Mouse (Mus musculus): ENCODE measurements around the gene Fgfr2.

- no peak for TF ChIP-seq CTCF (IDR thresholded peaks at IDR 0.05; ENCODE audit: insufficient read depth, low read length)
- no peak for TF ChIP-seq POLR2A (IDR thresholded peaks at IDR 0.05; ENCODE audit: borderline replicate concordance, extremely low read depth, low read depth, low read length)
Observed at GRCm38 (mm10) chr7:131553771-131554175, 1569.4 kb downstream of the Fgfr2 start.
